Mouse (Mus musculus) adipocyte (in vitro differentiated cells): ENCODE data around the gene Rbbp9.

Experiments used
- DNase-seq: peaks from one replicate; pipeline ENCODE4 v3.0.0-alpha.2; 2016; ENCODE audit warnings: low spot score

Gene Rbbp9

DNA sequence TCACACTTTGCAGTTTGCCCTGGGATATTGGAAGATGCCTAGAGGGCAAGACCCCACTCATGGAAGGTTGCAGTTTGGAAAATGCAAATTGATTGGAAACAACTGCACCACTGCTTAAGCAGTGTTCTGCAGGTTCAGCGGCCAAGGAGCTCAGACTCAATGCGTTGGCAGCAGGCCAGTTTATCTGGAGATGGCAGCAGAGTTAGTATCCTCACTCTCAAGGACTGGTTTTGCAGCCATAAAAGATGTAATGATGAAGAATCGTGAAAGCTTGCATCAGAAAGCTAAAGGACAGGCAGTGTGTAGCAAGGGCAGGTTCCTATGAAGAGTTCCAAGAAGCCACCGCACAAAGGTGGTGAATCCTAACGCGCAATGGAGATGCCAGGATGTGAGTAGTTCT lies 48.5 kb downstream of the Rbbp9 start:
- DNase-seq, result no peak
